Mouse (Mus musculus): ENCODE measurements around the gene Tmtc3. TPM values are rescaled to one million over a fixed set of nuclear protein-coding genes. Genes with fewer than 3 reads are reported as not detected.
"Not testable (repeated sequence)": the region's sequence is repeated elsewhere in the genome, so short reads cannot be mapped to it uniquely, and the experiment has no call there.

Tmtc3 gene
- 17.7 and 22.6 TPM in 2 replicates for total RNA-seq (2015; ENCODE audit: low replicate concordance)
- 8.2 and 9.6 TPM in 2 replicates for total RNA-seq (2017; ENCODE audit: low replicate concordance)

DNA sequence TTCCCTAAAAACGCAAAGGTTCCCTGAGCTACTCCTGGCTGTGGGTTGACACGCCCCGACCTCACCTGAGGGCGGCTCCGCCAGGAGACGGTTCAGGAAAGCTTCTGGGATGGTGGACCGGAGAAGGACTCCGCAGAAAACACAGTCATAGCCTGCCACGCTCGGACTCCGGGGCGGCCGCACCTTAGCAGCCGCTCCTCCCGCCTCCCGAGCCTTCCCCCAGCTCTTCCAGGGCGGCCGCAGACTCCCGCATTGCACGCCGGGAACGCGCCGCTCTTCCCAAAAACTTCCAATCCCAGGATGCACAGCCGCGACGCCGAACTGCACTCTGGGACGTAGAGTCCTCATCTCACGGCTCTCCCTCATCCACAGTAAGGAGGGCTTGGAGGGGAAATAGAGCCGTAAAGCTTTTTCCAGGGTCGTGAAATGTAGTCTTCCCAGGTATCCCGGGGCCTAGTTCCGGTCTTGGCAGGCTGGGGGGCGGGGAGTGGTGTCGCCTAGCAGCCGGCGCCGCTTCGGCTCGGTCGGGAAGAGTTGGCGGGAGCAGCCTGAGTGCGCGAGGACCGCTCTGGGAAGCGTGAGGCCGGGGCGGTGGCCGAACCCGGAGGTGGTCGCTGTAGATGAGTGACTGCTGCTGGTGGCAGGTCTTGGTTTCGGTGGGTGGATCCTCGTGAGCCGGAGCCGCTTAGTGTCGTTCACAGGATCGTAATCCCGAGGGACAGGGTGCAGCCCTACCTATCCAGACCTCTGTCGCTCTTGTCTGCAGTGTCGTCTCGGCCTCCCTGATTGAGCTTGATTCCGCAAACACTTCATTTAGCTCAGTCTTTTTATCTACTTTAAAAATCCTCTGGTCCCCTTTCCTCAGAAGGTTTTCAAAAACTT, at the start of gene Tmtc3, which contains the start of gene Cep290:
Tmtc3 (minus strand) TSS at position 254 of the 882 bp plus-strand sequence.
Cep290 (plus strand) TSS at position 462 of the 882 bp plus-strand sequence.
- peak; percentile 93 for ATAC-seq (replicated peaks; ENCODE audit: low FRiP score, poor library complexity, severe bottlenecking)

DNA sequence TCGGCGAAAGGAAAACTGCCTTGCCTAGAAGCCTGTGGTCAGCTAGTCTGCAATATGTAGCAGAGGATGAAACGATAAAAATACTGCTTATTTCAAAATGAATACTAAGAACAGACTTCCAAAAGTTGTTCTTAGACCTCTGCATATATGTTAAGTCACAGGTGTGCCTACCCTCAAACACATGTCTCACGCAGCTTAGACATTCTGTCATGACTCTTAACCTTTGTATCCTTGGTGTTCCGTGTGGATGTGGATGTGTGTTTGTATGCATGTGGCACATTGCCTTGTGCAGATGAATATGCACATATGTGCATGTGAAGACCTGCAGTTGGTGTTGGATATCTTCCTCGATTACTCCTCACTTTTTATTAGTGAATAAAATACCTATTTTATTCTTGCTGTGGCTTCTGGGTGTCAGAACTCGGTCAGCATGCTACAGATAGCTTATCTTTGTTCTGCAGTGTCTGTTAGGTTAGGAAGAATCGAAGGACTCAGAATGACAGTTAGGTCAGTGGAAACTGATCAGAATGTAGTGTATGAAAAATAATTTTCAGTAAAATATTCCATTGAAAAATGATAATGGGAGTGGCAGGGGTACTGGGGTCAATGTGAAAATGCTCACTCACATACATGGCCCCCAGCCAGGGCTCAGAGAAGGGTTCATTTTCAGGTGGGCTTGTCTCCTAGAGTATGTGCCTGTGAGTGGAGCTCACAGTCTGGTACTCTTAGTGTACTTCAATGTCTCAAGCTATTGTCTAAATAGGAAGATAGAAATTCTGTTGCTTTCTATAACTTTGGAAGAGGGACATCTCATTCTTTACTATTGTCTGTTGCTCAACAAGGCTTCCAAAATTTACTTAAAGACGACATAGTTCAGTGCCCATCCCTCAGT, 37.6 kb upstream of the Tmtc3 start:
- ATAC-seq (replicated peaks; ENCODE audit: low FRiP score, poor library complexity, severe bottlenecking): peak; percentile 96

- no peak for ATAC-seq (replicated peaks; ENCODE audit: low FRiP score, poor library complexity, severe bottlenecking)
Observed at GRCm38 (mm10) chr10:100522330-100522729, 35.2 kb upstream of the Tmtc3 start.

- no peak for ATAC-seq (replicated peaks; ENCODE audit: low FRiP score, poor library complexity, severe bottlenecking)
Observed at GRCm38 (mm10) chr10:100521617-100522016, 34.5 kb upstream of the Tmtc3 start.

- ATAC-seq (replicated peaks; ENCODE audit: low FRiP score, poor library complexity, severe bottlenecking): peak; percentile 46; the same call in 1 of the 2 replicates
Observed at GRCm38 (mm10) chr10:100508170-100508569, 21.0 kb upstream of the Tmtc3 start.

GRCm38 (mm10) chr10:100498309-100498708, 11.2 kb upstream of the Tmtc3 start:
- ATAC-seq (replicated peaks; ENCODE audit: low FRiP score, poor library complexity, severe bottlenecking): peak; percentile 95

DNA sequence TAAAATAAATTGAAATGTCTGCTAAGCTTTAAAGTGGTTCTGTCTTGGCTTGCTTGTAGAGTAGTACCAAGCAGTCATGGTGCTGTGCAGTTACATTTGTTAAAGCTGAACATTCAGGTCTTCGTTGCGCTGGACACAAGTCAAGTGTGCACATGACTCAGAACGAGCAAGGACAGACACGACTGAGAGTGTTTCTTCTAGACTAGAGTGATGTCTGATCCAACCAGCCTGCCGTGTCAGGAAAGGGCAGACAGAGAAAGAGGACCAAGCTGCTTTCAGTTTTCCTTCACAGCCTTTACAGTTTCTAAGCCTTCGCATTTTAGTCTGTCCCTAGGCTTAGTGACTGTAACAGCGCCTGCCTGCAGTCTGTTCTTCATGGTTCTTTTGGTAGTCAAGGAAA, 4.8 kb upstream of the Tmtc3 start:
- no peak for ATAC-seq (replicated peaks; ENCODE audit: low FRiP score, poor library complexity, severe bottlenecking)

GRCm38 (mm10) chr10:100486701-100487096, 451 bp downstream of the Tmtc3 start:
- peak; percentile 59 for ATAC-seq (replicated peaks; ENCODE audit: low FRiP score, poor library complexity, severe bottlenecking)

DNA sequence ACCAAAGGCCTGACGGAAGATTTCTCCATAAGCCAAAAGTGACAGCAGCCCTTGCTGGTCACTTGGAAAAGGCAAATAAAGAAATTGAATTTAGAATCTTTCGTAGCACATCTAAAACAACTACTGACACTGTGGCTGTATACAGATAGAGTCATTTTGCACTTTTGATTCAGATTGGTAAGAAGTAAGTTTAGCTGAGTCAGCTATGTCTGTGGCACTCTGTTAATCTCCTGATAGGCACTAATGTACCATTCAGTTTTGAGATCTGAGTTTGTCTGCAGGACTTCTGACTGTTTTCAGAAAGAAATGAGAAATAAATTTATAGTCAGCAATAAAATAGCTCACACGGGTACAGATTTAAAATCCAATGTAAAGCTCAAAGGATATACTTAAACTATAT, 7.6 kb downstream of the Tmtc3 start:
- no peak for ATAC-seq (replicated peaks; ENCODE audit: low FRiP score, poor library complexity, severe bottlenecking)

DNA sequence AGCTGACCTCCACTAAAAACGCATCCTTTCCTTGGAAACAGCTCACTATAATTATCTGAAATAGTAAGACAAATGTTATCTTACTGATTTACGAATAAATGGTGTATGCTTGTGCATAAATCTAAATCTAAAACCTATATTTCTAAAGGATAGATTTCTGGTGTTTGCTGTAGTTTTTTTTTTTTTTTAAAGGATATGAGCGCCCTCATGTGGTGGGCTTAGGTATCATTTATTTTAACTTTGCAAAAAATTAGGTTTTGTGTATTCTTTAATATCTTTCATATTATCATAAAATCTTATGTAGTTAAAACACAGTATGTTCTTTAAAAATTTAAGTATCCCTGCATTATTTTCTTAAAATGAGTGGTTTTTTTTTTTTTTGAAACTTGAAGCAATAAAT, 12.1 kb downstream of the Tmtc3 start:
- ATAC-seq (replicated peaks; ENCODE audit: low FRiP score, poor library complexity, severe bottlenecking): no peak

GRCm38 (mm10) chr10:100460515-100460914, 26.6 kb downstream of the Tmtc3 start:
- ATAC-seq (replicated peaks; ENCODE audit: low FRiP score, poor library complexity, severe bottlenecking): no peak

DNA sequence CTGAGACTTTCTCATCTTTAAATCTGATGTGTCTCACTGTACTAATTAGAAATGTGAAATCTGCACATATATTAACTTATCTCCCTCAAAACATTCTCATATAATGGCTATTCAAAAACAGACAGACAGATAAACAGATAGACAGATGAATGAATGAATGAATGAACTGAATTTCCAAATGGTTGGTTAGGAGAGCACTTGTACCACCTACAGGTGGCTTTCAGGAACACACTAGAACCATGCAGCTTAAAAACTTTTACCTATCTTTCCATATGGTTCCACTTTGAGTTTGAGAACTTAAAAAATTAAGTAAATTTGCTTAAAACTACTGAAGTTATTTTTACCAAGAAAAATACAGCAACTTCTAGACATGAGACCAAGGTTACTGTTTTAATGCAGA, 37.8 kb downstream of the Tmtc3 start:
- no peak for ATAC-seq (replicated peaks; ENCODE audit: low FRiP score, poor library complexity, severe bottlenecking)

- ATAC-seq (replicated peaks; ENCODE audit: low FRiP score, poor library complexity, severe bottlenecking): no peak
Observed at GRCm38 (mm10) chr10:100427592-100427991, 59.6 kb downstream of the Tmtc3 start.

- ATAC-seq (replicated peaks; ENCODE audit: low FRiP score, poor library complexity, severe bottlenecking): no peak
Observed at GRCm38 (mm10) chr10:100415566-100415965, 71.6 kb downstream of the Tmtc3 start.

DNA sequence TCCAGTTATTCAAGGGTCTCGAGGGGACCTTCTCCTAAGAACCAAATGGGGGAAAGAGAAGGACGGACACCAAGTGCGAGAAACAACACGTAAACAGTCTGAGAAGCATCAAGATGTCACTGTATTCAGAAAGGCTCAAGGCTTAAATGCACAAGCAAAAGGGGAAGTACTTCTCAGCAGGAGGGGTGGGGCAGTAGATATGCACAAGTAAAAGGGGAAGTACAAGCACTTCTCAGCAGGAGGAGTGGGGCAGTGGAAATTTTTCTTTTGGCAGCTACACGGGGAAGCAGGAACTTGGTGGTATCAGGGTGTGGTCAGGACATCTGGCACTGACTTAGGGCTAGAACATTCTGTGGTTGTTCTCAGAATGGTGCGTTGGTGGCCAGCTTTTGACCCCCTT, 84.8 kb downstream of the Tmtc3 start:
- not testable (repeated sequence) for ATAC-seq (replicated peaks; ENCODE audit: low FRiP score, poor library complexity, severe bottlenecking)

Other genes with a start within 250 kb of the Tmtc3 start
- gene Gm4301, start 151.7 kb downstream of the Tmtc3 start, total RNA-seq (2015; ENCODE audit: low replicate concordance): not detected in 2 replicates
- not detected in 2 replicates for gene Gm4301, start 151.7 kb downstream of the Tmtc3 start, total RNA-seq (2017; ENCODE audit: low replicate concordance)
- not detected in 2 replicates for gene Gm4302, start 146.5 kb downstream of the Tmtc3 start, total RNA-seq (2015; ENCODE audit: low replicate concordance)
- not detected in 2 replicates for gene Gm4302, start 146.5 kb downstream of the Tmtc3 start, total RNA-seq (2017; ENCODE audit: low replicate concordance)
- not detected in 2 replicates for gene Gm4303, start 141.4 kb downstream of the Tmtc3 start, total RNA-seq (2015; ENCODE audit: low replicate concordance)
- not detected in 2 replicates for gene Gm4303, start 141.4 kb downstream of the Tmtc3 start, total RNA-seq (2017; ENCODE audit: low replicate concordance)
- not detected in 2 replicates for gene Gm4305, start 136.3 kb downstream of the Tmtc3 start, total RNA-seq (2015; ENCODE audit: low replicate concordance)
- not detected in 2 replicates for gene Gm4305, start 136.3 kb downstream of the Tmtc3 start, total RNA-seq (2017; ENCODE audit: low replicate concordance)
- not detected in 2 replicates for gene Gm4307, start 126.0 kb downstream of the Tmtc3 start, total RNA-seq (2015; ENCODE audit: low replicate concordance)
- gene Gm4307, start 126.0 kb downstream of the Tmtc3 start, total RNA-seq (2017; ENCODE audit: low replicate concordance): not detected in 2 replicates
- not detected in 2 replicates for gene Gm4312, start 104.8 kb downstream of the Tmtc3 start, total RNA-seq (2015; ENCODE audit: low replicate concordance)
- not detected in 2 replicates for gene Gm4312, start 104.8 kb downstream of the Tmtc3 start, total RNA-seq (2017; ENCODE audit: low replicate concordance)
- 34.8 and 37.8 TPM in 2 replicates for gene Cep290, start 208 bp upstream of the Tmtc3 start, total RNA-seq (2015; ENCODE audit: low replicate concordance)
- gene Cep290, start 208 bp upstream of the Tmtc3 start, total RNA-seq (2017; ENCODE audit: low replicate concordance): 37.3 and 60.8 TPM in 2 replicates
- 18.7 and 35.2 TPM in 2 replicates for gene 4930430F08Rik, start 103.1 kb upstream of the Tmtc3 start, total RNA-seq (2015; ENCODE audit: low replicate concordance)
- gene 4930430F08Rik, start 103.1 kb upstream of the Tmtc3 start, total RNA-seq (2017; ENCODE audit: low replicate concordance): 50.6 and 71.9 TPM in 2 replicates
- gene 1700017N19Rik, start 103.1 kb upstream of the Tmtc3 start, total RNA-seq (2015; ENCODE audit: low replicate concordance): not detected in 2 replicates
- gene 1700017N19Rik, start 103.1 kb upstream of the Tmtc3 start, total RNA-seq (2017; ENCODE audit: low replicate concordance): not detected in 2 replicates

Data from erythroid progenitor cell, adult 5-6 weeks (primary cell).